Mouse (Mus musculus): Measurements from ENCODE around the gene 4933427D14Rik. TPM values are rescaled to one million over a fixed set of nuclear protein-coding genes. Genes with fewer than 3 reads are reported as not detected.

4933427D14Rik gene
- 13.3 and 14.1 TPM in 2 replicates for polyA plus RNA-seq (2015; fragmentation: Nextera tagmentation; extraction: Ambion mirVana)

DNA sequence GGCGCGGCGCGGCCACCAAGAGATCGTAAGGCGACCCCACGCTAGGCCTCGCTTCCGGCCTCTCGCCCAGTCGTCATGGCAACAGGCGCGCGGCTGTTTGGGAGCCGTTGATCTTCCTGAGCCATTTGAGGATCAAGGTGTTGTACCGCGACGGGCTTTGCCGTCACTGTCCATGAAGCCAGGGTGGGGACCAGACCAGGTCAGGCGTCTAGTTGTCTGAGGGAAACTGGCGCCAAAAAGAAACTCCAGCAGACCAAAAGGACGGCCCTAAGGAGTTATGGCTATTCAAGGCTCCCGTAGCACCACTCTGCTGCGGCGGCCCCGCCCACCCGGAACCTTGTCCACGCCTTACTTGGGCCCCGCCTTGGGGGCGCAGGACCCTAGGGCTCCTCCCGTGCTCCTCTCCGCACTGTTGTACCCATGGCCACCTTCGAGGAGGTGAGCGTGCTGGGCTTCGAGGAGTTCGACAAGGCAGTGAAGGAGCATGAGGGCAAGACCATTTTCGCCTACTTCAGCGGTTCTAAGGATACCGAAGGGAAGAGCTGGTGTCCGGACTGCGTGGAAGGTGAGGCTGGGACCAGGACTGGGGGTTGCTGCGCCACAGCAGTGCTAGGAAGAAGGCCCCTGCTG, at the start of gene 4933427D14Rik, which contains the start of gene Txndc17:
4933427D14Rik (minus strand) TSS at position 256 of the 630 bp plus-strand sequence.
Txndc17 (plus strand) TSS at position 344 of the 630 bp plus-strand sequence.
- Histone ChIP-seq H3K9ac (ENCODE audit: low read depth, low read length) (peak within 1 kb of the TSS; percentile 81), H3K4me2 (ENCODE audit: low read length) (peak within 1 kb of the TSS; percentile 87), H3K27ac (ENCODE audit: low read depth, low read length) (peak within 1 kb of the TSS; percentile 76), H3K4me1 (ENCODE audit: control insufficient read depth, insufficient read depth, low read depth, low read length) (peaks cover 24% of the 10 kb centered on the region), H3K27me3 (replicated peaks; ENCODE audit: control insufficient read depth, insufficient read depth, low read length) (no peaks in the 10 kb centered on the region), H3K9me3 (ENCODE audit: control insufficient read depth, low read length) (no peaks in the 10 kb centered on the region), H3K4me3 (ENCODE audit: low read length) (peak within 1 kb of the TSS; percentile 65), H3K36me3 (ENCODE audit: control insufficient read depth, insufficient read depth, low read length) (peaks cover 13% of the 10 kb centered on the region)
- peak; percentile 93 for ATAC-seq
- WGBS, result 0% methylated on average over 42 of the region's 42 CpGs

- no peaks in the 10 kb centered on the region for H3K27me3 ChIP-seq (replicated peaks; ENCODE audit: control insufficient read depth, insufficient read depth, low read length)
- WGBS, result 93% methylated on average over 2 of the region's 2 CpGs
These were observed 49.2 kb upstream of the 4933427D14Rik start for GRCm38 (mm10) chr11:72256441-72256840.

DNA sequence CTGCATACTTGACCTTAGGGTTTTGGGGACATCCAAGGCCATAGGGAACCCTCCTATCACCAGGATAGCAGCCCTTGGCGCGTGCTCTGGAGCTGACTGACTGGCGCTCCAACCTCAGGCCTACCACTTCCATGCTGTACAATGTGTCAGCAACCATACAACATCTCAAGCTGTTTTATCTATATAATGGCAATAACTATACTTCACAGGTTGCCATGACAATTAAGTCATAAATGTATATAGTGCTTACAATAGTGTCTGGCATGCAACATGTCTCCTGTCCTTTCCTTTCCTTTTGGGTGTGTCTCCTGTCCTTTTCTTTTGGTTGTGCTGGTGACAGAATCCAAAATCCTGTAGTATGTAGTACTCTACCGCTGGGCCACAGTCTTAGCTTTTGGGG, 48.4 kb upstream of the 4933427D14Rik start:
- WGBS, result 93% methylated on average over 4 of the region's 4 CpGs
- Histone ChIP-seq H3K4me1 (ENCODE audit: control insufficient read depth, insufficient read depth, low read depth, low read length) (no peaks in the 10 kb centered on the region), H3K9me3 (ENCODE audit: control insufficient read depth, low read length) (no peaks in the 10 kb centered on the region), H3K27me3 (replicated peaks; ENCODE audit: control insufficient read depth, insufficient read depth, low read length) (no peaks in the 10 kb centered on the region), H3K9ac (ENCODE audit: low read depth, low read length) (no peak overlapping the region), H3K36me3 (ENCODE audit: control insufficient read depth, insufficient read depth, low read length) (no peaks in the 10 kb centered on the region), H3K27ac (ENCODE audit: low read depth, low read length) (no peak overlapping the region), H3K4me2 (ENCODE audit: low read length) (no peak overlapping the region), H3K4me3 (ENCODE audit: low read length) (no peak overlapping the region)
- ATAC-seq, result no peak

More at GRCm38 (mm10) chr11:72256441-72256840, 49.2 kb upstream of the 4933427D14Rik start:
- Histone ChIP-seq H3K4me2 (ENCODE audit: low read length) (no peak overlapping the region), H3K9ac (ENCODE audit: low read depth, low read length) (no peak overlapping the region), H3K4me3 (ENCODE audit: low read length) (no peak overlapping the region), H3K36me3 (ENCODE audit: control insufficient read depth, insufficient read depth, low read length) (no peaks in the 10 kb centered on the region), H3K27ac (ENCODE audit: low read depth, low read length) (no peak overlapping the region), H3K9me3 (ENCODE audit: control insufficient read depth, low read length) (no peaks in the 10 kb centered on the region), H3K4me1 (ENCODE audit: control insufficient read depth, insufficient read depth, low read depth, low read length) (no peaks in the 10 kb centered on the region)
- ATAC-seq, result no peak

DNA sequence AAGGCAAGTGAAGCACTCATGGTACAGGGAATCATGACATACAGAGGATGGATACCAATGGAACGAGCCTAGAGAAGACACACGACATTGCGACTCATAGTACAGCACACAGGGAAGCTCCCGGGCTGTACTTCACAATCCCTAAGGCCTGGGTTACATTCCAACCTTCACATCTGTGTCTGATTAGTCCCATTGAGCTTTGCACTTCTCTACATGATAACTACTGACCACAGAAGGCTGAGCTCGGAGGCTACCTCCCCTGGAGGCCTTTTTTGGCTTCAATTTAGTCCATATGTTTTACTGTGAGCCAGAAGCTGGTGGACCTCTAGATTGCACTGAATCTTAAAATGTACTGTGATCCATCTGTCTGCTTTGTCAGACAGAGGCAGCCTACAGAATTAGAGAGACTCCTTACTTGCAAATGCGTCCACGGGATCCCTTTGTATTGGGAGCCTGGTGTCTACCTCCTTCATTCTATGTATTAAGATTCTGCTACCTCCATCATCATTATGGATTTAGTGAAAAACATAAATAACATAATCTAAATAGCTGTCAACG, 38.0 kb upstream of the 4933427D14Rik start:
- ATAC-seq, result no peak
- Histone ChIP-seq H3K27me3 (replicated peaks; ENCODE audit: control insufficient read depth, insufficient read depth, low read length) (no peaks in the 10 kb centered on the region), H3K4me1 (ENCODE audit: control insufficient read depth, insufficient read depth, low read depth, low read length) (no peaks in the 10 kb centered on the region), H3K4me3 (ENCODE audit: low read length) (no peak overlapping the region), H3K9ac (ENCODE audit: low read depth, low read length) (no peak overlapping the region), H3K9me3 (ENCODE audit: control insufficient read depth, low read length) (no peaks in the 10 kb centered on the region), H3K36me3 (ENCODE audit: control insufficient read depth, insufficient read depth, low read length) (no peaks in the 10 kb centered on the region), H3K27ac (ENCODE audit: low read depth, low read length) (no peak overlapping the region), H3K4me2 (ENCODE audit: low read length) (no peak overlapping the region)
- WGBS, result 84% methylated on average over 8 of the region's 8 CpGs

DNA sequence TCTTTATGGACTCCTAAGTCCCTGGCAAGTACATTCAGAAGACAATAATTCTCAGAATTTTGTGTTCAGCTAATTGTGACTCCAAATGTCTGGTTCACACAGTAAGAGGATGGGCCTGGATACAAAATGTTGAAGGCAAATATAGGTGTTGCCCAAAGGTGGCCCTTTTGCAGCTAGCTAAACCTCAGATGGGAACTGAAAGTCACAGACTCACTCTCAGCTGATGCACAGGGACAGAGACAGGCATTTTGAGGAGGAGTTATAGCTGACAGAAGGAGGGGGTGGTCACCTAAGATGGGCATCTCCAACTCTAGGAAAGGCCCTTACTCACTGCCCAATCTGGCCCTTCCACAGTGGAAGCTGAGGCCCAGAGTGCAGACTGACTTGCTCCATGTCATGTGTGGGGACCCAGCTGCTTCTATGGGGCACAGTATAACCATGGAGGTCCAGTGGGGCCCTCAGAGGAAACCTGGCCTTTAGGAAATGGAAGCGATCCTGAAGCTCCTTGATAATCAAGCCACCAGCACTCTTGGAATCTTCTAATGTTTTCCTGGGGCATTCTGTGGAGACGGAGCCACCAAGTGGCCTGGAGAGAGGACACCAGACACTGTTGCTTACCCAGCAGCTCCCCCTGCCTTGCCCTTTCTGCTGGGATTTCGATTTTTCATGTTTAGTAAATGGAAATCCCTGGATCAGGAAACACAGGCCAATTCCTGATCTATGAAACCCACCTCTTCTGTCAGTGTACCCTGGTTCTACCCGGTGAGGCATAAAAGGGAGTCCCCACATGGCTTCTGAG, 33.0 kb upstream of the 4933427D14Rik start:
- H3K9ac ChIP-seq (ENCODE audit: low read depth, low read length), result no peak overlapping the region
- H3K36me3 ChIP-seq (ENCODE audit: control insufficient read depth, insufficient read depth, low read length), result no peaks in the 10 kb centered on the region
- ATAC-seq, result no peak
- H3K27me3 ChIP-seq (replicated peaks; ENCODE audit: control insufficient read depth, insufficient read depth, low read length), result no peaks in the 10 kb centered on the region
- H3K9me3 ChIP-seq (ENCODE audit: control insufficient read depth, low read length), result no peaks in the 10 kb centered on the region
- no peaks in the 10 kb centered on the region for H3K4me1 ChIP-seq (ENCODE audit: control insufficient read depth, insufficient read depth, low read depth, low read length)
- no peak overlapping the region for H3K27ac ChIP-seq (ENCODE audit: low read depth, low read length)
- WGBS, result 68% methylated on average over 4 of the region's 4 CpGs
- H3K4me2 ChIP-seq (ENCODE audit: low read length), result no peak overlapping the region
- H3K4me3 ChIP-seq (ENCODE audit: low read length), result no peak overlapping the region

- Histone ChIP-seq H3K36me3 (ENCODE audit: control insufficient read depth, insufficient read depth, low read length) (no peaks in the 10 kb centered on the region), H3K4me1 (ENCODE audit: control insufficient read depth, insufficient read depth, low read depth, low read length) (no peaks in the 10 kb centered on the region; the same call in 1 of the 2 replicates), H3K9ac (ENCODE audit: low read depth, low read length) (no peak overlapping the region), H3K4me2 (ENCODE audit: low read length) (no peak overlapping the region), H3K4me3 (ENCODE audit: low read length) (no peak overlapping the region), H3K27ac (ENCODE audit: low read depth, low read length) (no peak overlapping the region), H3K9me3 (ENCODE audit: control insufficient read depth, low read length) (no peaks in the 10 kb centered on the region), H3K27me3 (replicated peaks; ENCODE audit: control insufficient read depth, insufficient read depth, low read length) (no peaks in the 10 kb centered on the region)
- WGBS, result 63% methylated on average over 5 of the region's 5 CpGs
- ATAC-seq, result peak; percentile 68; the same call in 1 of the 2 replicates
These were observed 26.8 kb upstream of the 4933427D14Rik start for GRCm38 (mm10) chr11:72234013-72234412.

DNA sequence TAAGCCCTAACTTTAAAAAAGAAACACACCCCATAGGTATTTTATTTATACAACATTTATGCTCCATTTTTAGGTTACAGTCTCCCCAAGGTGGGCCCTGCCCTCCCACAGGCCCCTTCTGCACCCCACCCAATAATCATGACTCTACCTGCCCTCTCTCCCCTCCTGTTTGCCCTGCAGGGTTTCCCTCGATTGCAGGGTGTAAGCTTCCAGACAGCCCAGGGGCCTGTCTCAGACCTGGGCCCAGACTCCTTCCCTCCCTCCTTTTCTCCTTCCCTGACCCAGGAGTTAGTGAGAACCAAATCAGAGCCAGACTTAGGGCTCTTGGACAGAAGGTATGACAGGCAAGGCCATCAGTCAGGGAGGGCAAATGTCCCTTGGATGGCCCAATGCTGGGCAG, 25.7 kb upstream of the 4933427D14Rik start:
- no peaks in the 10 kb centered on the region for H3K9me3 ChIP-seq (ENCODE audit: control insufficient read depth, low read length)
- no peaks in the 10 kb centered on the region for H3K36me3 ChIP-seq (ENCODE audit: control insufficient read depth, insufficient read depth, low read length)
- no peak overlapping the region for H3K9ac ChIP-seq (ENCODE audit: low read depth, low read length)
- no peaks in the 10 kb centered on the region; the same call in 1 of the 2 replicates for H3K4me1 ChIP-seq (ENCODE audit: control insufficient read depth, insufficient read depth, low read depth, low read length)
- no peak overlapping the region for H3K4me3 ChIP-seq (ENCODE audit: low read length)
- no peak for ATAC-seq
- no peaks in the 10 kb centered on the region for H3K27me3 ChIP-seq (replicated peaks; ENCODE audit: control insufficient read depth, insufficient read depth, low read length)
- no peak overlapping the region for H3K27ac ChIP-seq (ENCODE audit: low read depth, low read length)
- H3K4me2 ChIP-seq (ENCODE audit: low read length), result no peak overlapping the region
- 88% methylated on average over 1 of the region's 1 CpGs for WGBS

DNA sequence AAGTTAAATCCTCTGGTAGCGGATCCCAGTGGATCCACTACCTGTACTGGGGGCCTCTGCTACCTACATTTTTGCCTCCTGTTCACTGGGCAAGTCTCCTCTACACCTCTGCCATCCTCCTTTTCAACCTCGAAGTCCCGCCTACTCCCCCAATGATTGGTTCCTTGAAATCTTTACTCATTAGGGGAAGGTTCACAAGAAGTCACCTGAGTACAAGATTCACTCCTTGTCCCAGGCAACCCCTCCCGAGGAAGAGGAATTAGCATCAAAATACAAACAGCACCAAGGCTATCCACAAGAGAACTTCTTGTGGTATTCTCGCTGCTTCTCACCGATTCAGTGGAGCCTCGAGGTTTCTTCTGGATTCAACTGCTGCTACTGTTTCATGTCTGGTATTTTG, 24.8 kb upstream of the 4933427D14Rik start:
- ATAC-seq, result no peak
- 85% methylated on average over 7 of the region's 7 CpGs for whole genome bisulfite sequencing
- no peaks in the 10 kb centered on the region for H3K36me3 ChIP-seq (ENCODE audit: control insufficient read depth, insufficient read depth, low read length)

DNA sequence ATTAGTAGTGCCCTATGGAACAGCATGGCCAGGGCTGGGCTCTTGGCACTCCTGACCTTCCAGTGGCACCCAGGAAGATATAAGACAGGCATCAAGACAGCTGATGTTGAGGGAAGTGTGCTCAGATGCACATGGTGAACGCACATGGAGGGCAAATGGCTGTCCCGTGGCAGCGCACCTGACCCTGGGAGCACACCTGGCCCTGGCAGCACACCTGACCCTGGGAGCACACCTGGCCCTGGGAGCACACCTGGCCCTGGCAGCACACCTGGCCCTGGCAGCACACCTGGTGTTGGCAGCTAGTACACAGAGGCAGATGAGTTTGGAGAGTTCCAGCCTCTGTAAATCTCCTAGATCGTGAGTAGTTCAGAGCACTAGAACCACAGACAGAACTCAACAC, 21.3 kb upstream of the 4933427D14Rik start:
- no peak overlapping the region for H3K4me2 ChIP-seq (ENCODE audit: low read length)
- no peak for ATAC-seq
- peaks cover 8% of the 10 kb centered on the region for H3K4me1 ChIP-seq (ENCODE audit: control insufficient read depth, insufficient read depth, low read depth, low read length)
- no peak overlapping the region for H3K9ac ChIP-seq (ENCODE audit: low read depth, low read length)
- 94% methylated on average over 4 of the region's 4 CpGs for WGBS
- no peaks in the 10 kb centered on the region for H3K9me3 ChIP-seq (ENCODE audit: control insufficient read depth, low read length)
- H3K27me3 ChIP-seq (replicated peaks; ENCODE audit: control insufficient read depth, insufficient read depth, low read length), result no peaks in the 10 kb centered on the region
- H3K27ac ChIP-seq (ENCODE audit: low read depth, low read length), result no peak overlapping the region
- no peak overlapping the region for H3K4me3 ChIP-seq (ENCODE audit: low read length)
- H3K36me3 ChIP-seq (ENCODE audit: control insufficient read depth, insufficient read depth, low read length), result no peaks in the 10 kb centered on the region

More for the DNA sequence above, 24.8 kb upstream of the 4933427D14Rik start:
- Histone ChIP-seq H3K9me3 (ENCODE audit: control insufficient read depth, low read length) (no peaks in the 10 kb centered on the region), H3K27me3 (replicated peaks; ENCODE audit: control insufficient read depth, insufficient read depth, low read length) (no peaks in the 10 kb centered on the region), H3K4me3 (ENCODE audit: low read length) (no peak overlapping the region), H3K4me2 (ENCODE audit: low read length) (no peak overlapping the region), H3K27ac (ENCODE audit: low read depth, low read length) (no peak overlapping the region), H3K9ac (ENCODE audit: low read depth, low read length) (no peak overlapping the region), H3K4me1 (ENCODE audit: control insufficient read depth, insufficient read depth, low read depth, low read length) (no peaks in the 10 kb centered on the region; the same call in 1 of the 2 replicates)

All from hindbrain, embryonic 16.5 days (tissue).